Mouse (Mus musculus) heart, embryonic 13.5 days (tissue): ENCODE results near the gene Cdsn. TPM values are rescaled to one million over a fixed set of nuclear protein-coding genes. Genes with fewer than 3 reads are reported as not detected.
A peak's percentile ranks its signal among the peaks of the same experiment; 100 is the strongest.

ENCODE experiments used
- ATAC-seq: fragments of 200-750 bp; cut with Nextera tagmentation; 2 replicates; pipeline ENCODE4 v1.8.0; 2017; ENCODE audit warnings: moderate TSS enrichment; ENCODE audit not compliant: insufficient number of reproducible peaks, low FRiP score, low TSS enrichment; ENCODE audit errors: extremely low read depth
- H3K27ac ChIP-seq: fragments of 300-500 bp; sonication (generic); replicated peaks from 2 replicates; pipeline ENCODE4 v1.5.1; 2015; ENCODE audit warnings: moderate library complexity, mild to moderate bottlenecking, inconsistent platforms
- H3K27me3 ChIP-seq: fragments of 300-500 bp; sonication (generic); replicated peaks from 2 replicates; pipeline ENCODE4 v1.6.1; 2015; ENCODE audit warnings: mild to moderate bottlenecking, inconsistent platforms
- H3K36me3 ChIP-seq: fragments of 300-500 bp; sonication (generic); 2 replicates; pipeline ENCODE4 v1.6.1; 2015; ENCODE audit warnings: mild to moderate bottlenecking, inconsistent platforms
- H3K4me1 ChIP-seq: fragments of 300-500 bp; sonication (generic); 2 replicates; pipeline ENCODE4 v1.6.1; 2015; ENCODE audit warnings: inconsistent platforms
- H3K4me2 ChIP-seq: fragments of 300-500 bp; sonication (generic); 2 replicates; pipeline ENCODE4 v1.6.1; 2015; ENCODE audit warnings: inconsistent platforms, mild to moderate bottlenecking, moderate library complexity
- H3K4me3 ChIP-seq: fragments of 300-500 bp; sonication (generic); 2 replicates; pipeline ENCODE4 v1.5.1; 2015; ENCODE audit warnings: moderate library complexity, mild to moderate bottlenecking, inconsistent platforms
- H3K9ac ChIP-seq: fragments of 300-500 bp; sonication (generic); 2 replicates; pipeline ENCODE4 v1.6.1; 2015; ENCODE audit warnings: inconsistent platforms, mild to moderate bottlenecking, moderate library complexity
- H3K9me3 ChIP-seq: fragments of 300-500 bp; sonication (generic); 2 replicates; pipeline ENCODE4 v1.6.1; 2016; ENCODE audit warnings: inconsistent platforms
- WGBS: fragments of 180-500 bp; shearing (Covaris S2); methylation state at CpG from one replicate; pipeline ENCODE4 v1.1.7; 2015; ENCODE audit warnings: mixed read lengths; 5-methylcytosine and 5-hydroxymethylcytosine counted together
- polyA plus RNA-seq: library from polyadenylated mRNA; unstranded; fragments of >200 nt; fragmentation: Nextera tagmentation; extraction: Ambion mirVana; gene quantifications from 2 replicates; pipeline ENCODE4 v1.2.1, GENCODE M21; 2015

The Cdsn gene
- polyA plus RNA-seq, 1 experiment from 2014 or later: 0.39 TPM

GRCm38 (mm10) chr17:35554321-35554720 lies 2.4 kb downstream of the Cdsn start:
- Histone ChIP-seq H3K4me3 (no peak overlapping the region), H3K36me3 (no peaks in the 10 kb centered on the region), H3K9ac (no peak overlapping the region), H3K27me3 (no peaks in the 10 kb centered on the region), H3K9me3 (no peaks in the 10 kb centered on the region), H3K4me2 (no peak overlapping the region), H3K4me1 (peaks cover 33% of the 10 kb centered on the region), H3K27ac (no peak overlapping the region)
- WGBS: 75% methylated on average over 5 of the region's 5 CpGs
- ATAC-seq: no peak

- no peak for ATAC-seq
- Histone ChIP-seq H3K9ac (no peak overlapping the region), H3K4me2 (no peak overlapping the region), H3K27me3 (no peaks in the 10 kb centered on the region), H3K36me3 (no peaks in the 10 kb centered on the region), H3K4me3 (no peak overlapping the region), H3K9me3 (no peaks in the 10 kb centered on the region), H3K27ac (no peak overlapping the region), H3K4me1 (peaks cover 28% of the 10 kb centered on the region)
- 84% methylated on average over 18 of the region's 18 CpGs for WGBS
Measured at GRCm38 (mm10) chr17:35554761-35555397, 3.0 kb downstream of the Cdsn start.

- Histone ChIP-seq H3K27me3 (no peaks in the 10 kb centered on the region), H3K9me3 (no peaks in the 10 kb centered on the region), H3K9ac (no peak overlapping the region), H3K4me2 (no peak overlapping the region), H3K4me1 (peaks cover 14% of the 10 kb centered on the region), H3K36me3 (no peaks in the 10 kb centered on the region), H3K4me3 (no peak overlapping the region), H3K27ac (no peak overlapping the region)
- ATAC-seq: no peak
- WGBS: 81% methylated on average over 13 of the region's 13 CpGs
Measured at GRCm38 (mm10) chr17:35556186-35556765, 4.3 kb downstream of the Cdsn start.

- Histone ChIP-seq H3K4me2 (no peak overlapping the region), H3K36me3 (no peaks in the 10 kb centered on the region), H3K4me1 (peaks cover 8% of the 10 kb centered on the region), H3K27me3 (no peaks in the 10 kb centered on the region), H3K4me3 (no peak overlapping the region), H3K9me3 (no peaks in the 10 kb centered on the region), H3K27ac (no peak overlapping the region), H3K9ac (no peak overlapping the region)
- no peak for ATAC-seq
- 27% methylated on average over 5 of the region's 5 CpGs for WGBS
Measured at GRCm38 (mm10) chr17:35556812-35557211, 4.9 kb downstream of the Cdsn start.

GRCm38 (mm10) chr17:35557351-35557750 lies 5.4 kb downstream of the Cdsn start:
- WGBS: 59% methylated on average over 9 of the region's 9 CpGs
- H3K4me2 ChIP-seq: no peak overlapping the region
- ATAC-seq: no peak

GRCm38 (mm10) chr17:35558216-35558615 lies 6.3 kb downstream of the Cdsn start:
- ATAC-seq: no peak
- Histone ChIP-seq H3K4me3 (no peak overlapping the region), H3K9me3 (no peaks in the 10 kb centered on the region), H3K27ac (no peak overlapping the region), H3K4me2 (no peak overlapping the region), H3K27me3 (no peaks in the 10 kb centered on the region), H3K9ac (no peak overlapping the region), H3K4me1 (0 out of 2 replicates have a peak, but pooled peaks cover 3% of the 10 kb centered on the region), H3K36me3 (no peaks in the 10 kb centered on the region)
- 47% methylated on average over 8 of the region's 8 CpGs for WGBS

More at GRCm38 (mm10) chr17:35557351-35557750, 5.4 kb downstream of the Cdsn start:
- no peaks in the 10 kb centered on the region for H3K36me3 ChIP-seq
- H3K9me3 ChIP-seq: no peaks in the 10 kb centered on the region
- H3K4me3 ChIP-seq: no peak overlapping the region
- no peak overlapping the region for H3K27ac ChIP-seq
- H3K4me1 ChIP-seq: peaks cover 3% of the 10 kb centered on the region; the same call in 1 of the 2 replicates
- H3K9ac ChIP-seq: no peak overlapping the region
- no peaks in the 10 kb centered on the region for H3K27me3 ChIP-seq

- ATAC-seq: no peak
- no peak within 1 kb of the TSS for H3K4me3 ChIP-seq
- H3K27ac ChIP-seq: no peak within 1 kb of the TSS
- WGBS: 42% methylated on average over 3 of the region's 3 CpGs
- no peaks in the 10 kb centered on the region for H3K9me3 ChIP-seq
- H3K9ac ChIP-seq: no peak within 1 kb of the TSS
- peaks cover 13% of the 10 kb centered on the region for H3K4me1 ChIP-seq
- 0 out of 2 replicates have a peak within 1 kb of the TSS, but pooled peaks have one; percentile 9 for H3K4me2 ChIP-seq
- H3K36me3 ChIP-seq: no peaks in the 10 kb centered on the region
- H3K27me3 ChIP-seq: peaks cover 45% of the 10 kb centered on the region
Measured at GRCm38 (mm10) chr17:35567150-35567549, 15.2 kb downstream of the Cdsn start, which contains the start of gene 2300002M23Rik. Gene 2300002M23Rik (plus strand): TSS chr17:35567450.

- H3K36me3 ChIP-seq: no peaks in the 10 kb centered on the region
- H3K27me3 ChIP-seq: peaks cover 45% of the 10 kb centered on the region
- H3K27ac ChIP-seq: no peak overlapping the region
- ATAC-seq: no peak
- no peaks in the 10 kb centered on the region for H3K9me3 ChIP-seq
- 18% methylated on average over 9 of the region's 9 CpGs for WGBS
- peaks cover 13% of the 10 kb centered on the region for H3K4me1 ChIP-seq
- no peak overlapping the region for H3K9ac ChIP-seq
- H3K4me2 ChIP-seq: 0 out of 2 replicates have a peak overlapping the region, but pooled peaks have one; percentile 9
- H3K4me3 ChIP-seq: no peak overlapping the region
Measured at GRCm38 (mm10) chr17:35567767-35568166, 15.8 kb downstream of the Cdsn start.

- Histone ChIP-seq H3K36me3 (no peaks in the 10 kb centered on the region), H3K4me2 (peak overlapping the region; percentile 71), H3K9ac (peak overlapping the region; percentile 75), H3K27ac (no peak overlapping the region), H3K4me3 (peak overlapping the region; percentile 46), H3K9me3 (no peaks in the 10 kb centered on the region), H3K27me3 (peaks cover 47% of the 10 kb centered on the region), H3K4me1 (peaks cover 13% of the 10 kb centered on the region)
- 6% methylated on average over 28 of the region's 28 CpGs for WGBS
- peak; percentile 37 for ATAC-seq
Measured at GRCm38 (mm10) chr17:35569091-35569944, 17.4 kb downstream of the Cdsn start.

GRCm38 (mm10) chr17:35570836-35571235 lies 18.9 kb downstream of the Cdsn start:
- WGBS: 82% methylated on average over 14 of the region's 14 CpGs
- no peak overlapping the region for H3K4me3 ChIP-seq
- peaks cover 13% of the 10 kb centered on the region for H3K4me1 ChIP-seq
- H3K9ac ChIP-seq: no peak overlapping the region
- no peaks in the 10 kb centered on the region for H3K36me3 ChIP-seq
- H3K27ac ChIP-seq: no peak overlapping the region
- H3K27me3 ChIP-seq: peaks cover 51% of the 10 kb centered on the region
- no peak overlapping the region for H3K4me2 ChIP-seq
- ATAC-seq: no peak
- H3K9me3 ChIP-seq: no peaks in the 10 kb centered on the region

- Histone ChIP-seq H3K4me2 (no peak overlapping the region), H3K9me3 (no peaks in the 10 kb centered on the region), H3K36me3 (no peaks in the 10 kb centered on the region), H3K27ac (no peak overlapping the region), H3K4me1 (peaks cover 13% of the 10 kb centered on the region), H3K9ac (no peak overlapping the region), H3K27me3 (peaks cover 51% of the 10 kb centered on the region), H3K4me3 (no peak overlapping the region)
- ATAC-seq: no peak
- 85% methylated on average over 7 of the region's 7 CpGs for WGBS
Measured at GRCm38 (mm10) chr17:35571477-35571876, 19.5 kb downstream of the Cdsn start.
